Mouse (Mus musculus) bone marrow macrophage, adult 2 months (primary cell): ENCODE measurements around the gene Ankdd1a.

ENCODE experiments used
- CTCF ChIP-seq: IDR thresholded peaks from 2 replicates; pipeline ENCODE4 v1.5.1; 2012; ENCODE audit warnings: low read depth, mild to moderate bottlenecking, low read length, moderate library complexity
- POLR2A ChIP-seq: IDR thresholded peaks from 2 replicates; pipeline ENCODE4 v1.6.1; 2012; ENCODE audit warnings: mild to moderate bottlenecking, low read depth, low read length, borderline replicate concordance

GRCm38 (mm10) chr9:65550079-65550831 lies 30.3 kb upstream of the Ankdd1a start:
- TF ChIP-seq POLR2A, result no peak
- TF ChIP-seq CTCF, result no peak
